Mouse (Mus musculus) forebrain, embryonic 11.5 days (tissue): ENCODE measurements around the gene Duox1. TPM values are rescaled to one million over a fixed set of nuclear protein-coding genes. Genes with fewer than 3 reads are reported as not detected.

Experiments
- polyA plus RNA-seq: library from polyadenylated mRNA; unstranded; fragments of >200 nt; fragmentation: Nextera tagmentation; extraction: Ambion mirVana; gene quantifications from 2 replicates; pipeline ENCODE4 v1.2.1, GENCODE M21; 2014

Duox1 gene
- polyA plus RNA-seq, 1 experiment from 2014 or later, result not detected

Other genes starting within 250 kb of the Duox1 start
- 16.0 and 17.9 TPM in 2 replicates for gene Spg11, start 197.3 kb upstream of the Duox1 start, polyA plus RNA-seq
- gene B2m, start 168.0 kb upstream of the Duox1 start, polyA plus RNA-seq, result 98.5 and 101 TPM in 2 replicates
- gene Trim69, start 155.0 kb upstream of the Duox1 start, polyA plus RNA-seq, result 0.15 TPM in 1 of 2 replicates, not detected in the other
- gene Patl2, start 129.5 kb upstream of the Duox1 start, polyA plus RNA-seq, result not detected in 2 replicates
- not detected in 2 replicates for gene Terb2, start 129.4 kb upstream of the Duox1 start, polyA plus RNA-seq
- 28.4 and 31.7 TPM in 2 replicates for gene Sord, start 80.9 kb upstream of the Duox1 start, polyA plus RNA-seq
- not detected in 2 replicates for gene Duox2, start 17.2 kb upstream of the Duox1 start, polyA plus RNA-seq
- not detected in 2 replicates for gene Duoxa2, start 16.8 kb upstream of the Duox1 start, polyA plus RNA-seq
- gene Duoxa1, start 1.9 kb upstream of the Duox1 start, polyA plus RNA-seq, result not detected in 2 replicates
- gene Shf, start 53.5 kb downstream of the Duox1 start, polyA plus RNA-seq, result 5.2 and 6.9 TPM in 2 replicates
- not detected in 2 replicates for gene Slc28a2, start 110.8 kb downstream of the Duox1 start, polyA plus RNA-seq
- not detected in 2 replicates for gene Gm14085, start 169.3 kb downstream of the Duox1 start, polyA plus RNA-seq